Mouse (Mus musculus) embryonic facial prominence, embryonic 11.5 days (tissue): ENCODE data around the gene Cdhr4. TPM values are rescaled to one million over a fixed set of nuclear protein-coding genes. Genes with fewer than 3 reads are reported as not detected.
A peak's percentile ranks its signal among the peaks of the same experiment; 100 is the strongest.

ENCODE experiments used
- ATAC-seq: fragments of 200-750 bp; cut with Nextera tagmentation; replicated peaks from 2 replicates; pipeline ENCODE4 v1.8.0; 2017; ENCODE audit warnings: low read depth; ENCODE audit not compliant: insufficient number of reproducible peaks, low FRiP score, low TSS enrichment
- DNase-seq: peaks from one replicate; pipeline ENCODE4 v3.0.0-alpha.2; 2015; ENCODE audit warnings: low spot score
- H3K27ac ChIP-seq: fragments of 300-500 bp; sonication (generic); replicated peaks from 2 replicates; pipeline ENCODE4 v1.5.1; 2014; ENCODE audit warnings: mild to moderate bottlenecking, low read depth, low read length, control low read depth
- H3K27me3 ChIP-seq: fragments of 300-500 bp; sonication (generic); 2 replicates; pipeline ENCODE4 v1.6.1; 2014; ENCODE audit warnings: mild to moderate bottlenecking, low read length, moderate library complexity, mixed read lengths; ENCODE audit not compliant: control insufficient read depth, insufficient read depth
- H3K36me3 ChIP-seq: fragments of 300-500 bp; sonication (generic); replicated peaks from 2 replicates; pipeline ENCODE4 v1.6.1; 2014; ENCODE audit warnings: low read depth, mild to moderate bottlenecking, low read length, moderate library complexity, mixed read lengths; ENCODE audit not compliant: control insufficient read depth, insufficient read depth
- H3K4me1 ChIP-seq: fragments of 300-500 bp; sonication (generic); 2 replicates; pipeline ENCODE4 v1.6.1; 2014; ENCODE audit warnings: low read length, mixed read lengths; ENCODE audit not compliant: control insufficient read depth, insufficient read depth
- H3K4me2 ChIP-seq: fragments of 300-500 bp; sonication (generic); 2 replicates; pipeline ENCODE4 v1.6.1; 2014; ENCODE audit warnings: low read depth, mild to moderate bottlenecking, control low read depth, low read length, moderate library complexity
- H3K4me3 ChIP-seq: fragments of 300-500 bp; sonication (generic); 2 replicates; pipeline ENCODE4 v1.5.1; 2014; ENCODE audit warnings: low read depth, low read length, control low read depth
- H3K9ac ChIP-seq: fragments of 300-500 bp; sonication (generic); replicated peaks from 2 replicates; pipeline ENCODE4 v1.6.1; 2014; ENCODE audit warnings: mild to moderate bottlenecking, control low read depth, low read length
- H3K9me3 ChIP-seq: fragments of 300-500 bp; sonication (generic); replicated peaks from 2 replicates; pipeline ENCODE4 v1.6.1; 2016; ENCODE audit warnings: mild to moderate bottlenecking, low read length, inconsistent platforms, mixed read lengths; ENCODE audit not compliant: control insufficient read depth
- WGBS: fragments of 180-500 bp; shearing (Covaris S2); extraction: QIAGEN DNeasy Blood & Tissue Kit; methylation state at CpG from one replicate; pipeline ENCODE4 v1.1.7; 2014; 5-methylcytosine and 5-hydroxymethylcytosine counted together
- polyA plus RNA-seq: library from polyadenylated mRNA; unstranded; fragments of >200 nt; fragmentation: Nextera tagmentation; extraction: Ambion mirVana; gene quantifications from 2 replicates; pipeline ENCODE4 v1.2.1, GENCODE M21; 2014

Gene Cdhr4
- polyA plus RNA-seq, 1 experiment from 2014 or later = 7.6 TPM

- Histone ChIP-seq H3K9ac (no peak overlapping the region), H3K27ac (no peak overlapping the region), H3K9me3 (no peaks in the 10 kb centered on the region), H3K36me3 (peaks cover 2% of the 10 kb centered on the region), H3K27me3 (no peaks in the 10 kb centered on the region), H3K4me1 (no peaks in the 10 kb centered on the region), H3K4me3 (no peak overlapping the region), H3K4me2 (no peak overlapping the region)
- DNase-seq (no peak), ATAC-seq (no peak)
- 76% methylated on average over 6 of the region's 6 CpGs for WGBS
These were observed 32.4 kb upstream of the Cdhr4 start for GRCm38 (mm10) chr9:107959896-107960295.

- no peaks in the 10 kb centered on the region for H3K4me1 ChIP-seq
- no peaks in the 10 kb centered on the region for H3K27me3 ChIP-seq
- no peak overlapping the region for H3K4me3 ChIP-seq
- peaks cover 2% of the 10 kb centered on the region for H3K36me3 ChIP-seq
- H3K9ac ChIP-seq = no peak overlapping the region
- peak; percentile 39 for DNase-seq
- WGBS = 83% methylated on average over 4 of the region's 4 CpGs
- ATAC-seq = no peak
- no peak overlapping the region for H3K27ac ChIP-seq
- H3K9me3 ChIP-seq = no peaks in the 10 kb centered on the region
- no peak overlapping the region for H3K4me2 ChIP-seq
These were observed 31.4 kb upstream of the Cdhr4 start for GRCm38 (mm10) chr9:107960928-107961327.

GRCm38 (mm10) chr9:107961351-107961762 is 30.9 kb upstream of the Cdhr4 start:
- 89% methylated on average over 10 of the region's 10 CpGs for WGBS
- no peaks in the 10 kb centered on the region for H3K4me1 ChIP-seq
- no peaks in the 10 kb centered on the region for H3K27me3 ChIP-seq
- H3K9me3 ChIP-seq = no peaks in the 10 kb centered on the region
- H3K4me3 ChIP-seq = no peak overlapping the region
- peaks cover 2% of the 10 kb centered on the region for H3K36me3 ChIP-seq
- peak overlapping the region; percentile 22; the same call in 1 of the 2 replicates for H3K9ac ChIP-seq
- DNase-seq = no peak
- no peak overlapping the region for H3K27ac ChIP-seq
- H3K4me2 ChIP-seq = no peak overlapping the region
- no peak for ATAC-seq

GRCm38 (mm10) chr9:107961881-107962280 is 30.4 kb upstream of the Cdhr4 start:
- 63% methylated on average over 5 of the region's 5 CpGs for WGBS
- peaks cover 2% of the 10 kb centered on the region for H3K36me3 ChIP-seq
- H3K4me1 ChIP-seq = no peaks in the 10 kb centered on the region
- H3K4me3 ChIP-seq = no peak overlapping the region
- peak overlapping the region; percentile 22; the same call in 1 of the 2 replicates for H3K9ac ChIP-seq
- no peak overlapping the region for H3K4me2 ChIP-seq
- no peaks in the 10 kb centered on the region for H3K9me3 ChIP-seq
- DNase-seq (peak; percentile 29), ATAC-seq (no peak)
- no peak overlapping the region for H3K27ac ChIP-seq
- no peaks in the 10 kb centered on the region for H3K27me3 ChIP-seq

- H3K9me3 ChIP-seq = no peaks in the 10 kb centered on the region
- ATAC-seq (no peak), DNase-seq (no peak)
- no peak overlapping the region for H3K4me3 ChIP-seq
- no peak overlapping the region for H3K27ac ChIP-seq
- H3K27me3 ChIP-seq = no peaks in the 10 kb centered on the region
- 91% methylated on average over 9 of the region's 9 CpGs for WGBS
- H3K4me1 ChIP-seq = no peaks in the 10 kb centered on the region
- H3K9ac ChIP-seq = no peak overlapping the region
- H3K36me3 ChIP-seq = peaks cover 2% of the 10 kb centered on the region
- H3K4me2 ChIP-seq = no peak overlapping the region
These were observed 29.4 kb upstream of the Cdhr4 start for GRCm38 (mm10) chr9:107962916-107963315.

- H3K4me1 ChIP-seq = no peaks in the 10 kb centered on the region
- H3K4me2 ChIP-seq = no peak overlapping the region
- no peaks in the 10 kb centered on the region for H3K27me3 ChIP-seq
- no peak overlapping the region for H3K27ac ChIP-seq
- 12% methylated on average over 5 of the region's 5 CpGs for WGBS
- no peak overlapping the region for H3K4me3 ChIP-seq
- no peaks in the 10 kb centered on the region for H3K9me3 ChIP-seq
- DNase-seq (peak; percentile 92), ATAC-seq (peak; percentile 24)
- H3K36me3 ChIP-seq = peaks cover 2% of the 10 kb centered on the region
- H3K9ac ChIP-seq = no peak overlapping the region
These were observed 28.6 kb upstream of the Cdhr4 start for GRCm38 (mm10) chr9:107963700-107964099.

GRCm38 (mm10) chr9:107964681-107965080 is 27.6 kb upstream of the Cdhr4 start:
- H3K4me3 ChIP-seq = no peak overlapping the region
- ATAC-seq (no peak), DNase-seq (no peak)
- no peak overlapping the region for H3K9ac ChIP-seq
- H3K9me3 ChIP-seq = no peaks in the 10 kb centered on the region
- H3K27me3 ChIP-seq = no peaks in the 10 kb centered on the region
- no peak overlapping the region for H3K27ac ChIP-seq
- H3K36me3 ChIP-seq = peaks cover 2% of the 10 kb centered on the region
- H3K4me2 ChIP-seq = no peak overlapping the region
- 91% methylated on average over 9 of the region's 9 CpGs for WGBS
- no peaks in the 10 kb centered on the region for H3K4me1 ChIP-seq

DNA sequence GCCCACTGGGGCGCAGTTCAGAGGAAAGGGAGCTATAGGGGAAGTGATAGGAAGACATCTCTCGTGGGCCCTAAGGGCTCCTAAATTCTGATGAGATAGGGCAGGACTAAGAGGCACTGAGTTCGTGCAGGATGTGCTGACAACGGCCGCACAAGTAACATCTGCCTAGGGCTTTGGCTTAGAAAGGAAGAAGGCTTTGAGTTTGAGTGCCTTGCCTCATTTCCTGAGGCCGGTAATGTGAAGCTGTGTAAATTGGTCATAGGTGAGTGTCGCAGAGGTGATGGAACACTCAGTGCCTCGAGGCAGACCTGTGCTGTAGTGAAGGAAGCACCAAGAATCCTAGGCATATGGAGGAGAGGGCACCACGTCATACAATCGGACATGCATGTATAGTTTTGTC is 25.6 kb upstream of the Cdhr4 start:
- no peak for DNase-seq
- no peaks in the 10 kb centered on the region; the same call in none of the 2 replicates for H3K36me3 ChIP-seq
- H3K27me3 ChIP-seq = no peaks in the 10 kb centered on the region
- no peak overlapping the region for H3K4me2 ChIP-seq
- no peak overlapping the region for H3K9ac ChIP-seq
- no peaks in the 10 kb centered on the region for H3K9me3 ChIP-seq
- H3K4me1 ChIP-seq = no peaks in the 10 kb centered on the region
- WGBS = 85% methylated on average over 10 of the region's 10 CpGs
- ATAC-seq = no peak
- no peak overlapping the region for H3K4me3 ChIP-seq
- no peak overlapping the region for H3K27ac ChIP-seq
